Mouse (Mus musculus) T-helper 1 cell (primary cell): ENCODE data around the gene Creb3.
"Not testable (repeated sequence)": the region's sequence is repeated elsewhere in the genome, so short reads cannot be mapped to it uniquely, and the experiment has no call there.

Experiments used
- in situ Hi-C: fragments of 300-600 bp; cut with MboI, MseI; formaldehyde crosslinking; loops from one replicate; pipeline ENCODE4 v1.15.1; 2025; ENCODE audit warnings: high pct_unique_total_duplicates

The Creb3 gene

GRCm38 (mm10) chr4:43561997-43562768, at the start of gene Creb3, which contains the start of gene Tln1:
Gene Creb3 (plus strand): TSS chr4:43562332.
Gene Tln1 (minus strand): TSS chr4:43562691.
- in situ Hi-C loops, result loop anchor here (5.0 kb wide), 1 partner anchor 515 kb away; the partner anchor contains the start of gene Fam214b

- in situ Hi-C loops, result no loop called here
Measured at GRCm38 (mm10) chr4:43512653-43513052, 49.5 kb upstream of the Creb3 start.

GRCm38 (mm10) chr4:43513300-43513699, 48.8 kb upstream of the Creb3 start:
- in situ Hi-C loops, result no loop called here

GRCm38 (mm10) chr4:43513791-43514190, 48.3 kb upstream of the Creb3 start:
- in situ Hi-C loops, result no loop called here

GRCm38 (mm10) chr4:43515764-43516708, 46.1 kb upstream of the Creb3 start:
- in situ Hi-C loops, result no loop called here

- in situ Hi-C loops, result no loop called here
Measured at GRCm38 (mm10) chr4:43519551-43519950, 42.6 kb upstream of the Creb3 start.

- in situ Hi-C loops, result no loop called here
Measured at GRCm38 (mm10) chr4:43519956-43520355, 42.2 kb upstream of the Creb3 start.

- in situ Hi-C loops, result no loop called here
Measured at GRCm38 (mm10) chr4:43527880-43528279, 34.3 kb upstream of the Creb3 start.

- in situ Hi-C loops, result no loop called here
Measured at GRCm38 (mm10) chr4:43528487-43528886, 33.6 kb upstream of the Creb3 start.

GRCm38 (mm10) chr4:43530081-43530501, 32.0 kb upstream of the Creb3 start:
- in situ Hi-C loops, result no loop called here

- in situ Hi-C loops, result no loop called here
Measured at GRCm38 (mm10) chr4:43530581-43530980, 31.6 kb upstream of the Creb3 start.

- in situ Hi-C loops, result no loop called here
Measured at GRCm38 (mm10) chr4:43533270-43533669, 28.9 kb upstream of the Creb3 start.

GRCm38 (mm10) chr4:43535628-43536027, 26.5 kb upstream of the Creb3 start:
- in situ Hi-C loops, result no loop called here

GRCm38 (mm10) chr4:43536031-43536430, 26.1 kb upstream of the Creb3 start:
- in situ Hi-C loops, result no loop called here

GRCm38 (mm10) chr4:43542044-43542443, 20.1 kb upstream of the Creb3 start:
- in situ Hi-C loops, result no loop called here

- in situ Hi-C loops, result no loop called here
Measured at GRCm38 (mm10) chr4:43546375-43547047, 15.6 kb upstream of the Creb3 start.

- in situ Hi-C loops, result no loop called here
Measured at GRCm38 (mm10) chr4:43547160-43547559, 15.0 kb upstream of the Creb3 start.

GRCm38 (mm10) chr4:43549055-43549454, 13.1 kb upstream of the Creb3 start:
- in situ Hi-C loops, result no loop called here

GRCm38 (mm10) chr4:43551854-43552253, 10.3 kb upstream of the Creb3 start:
- in situ Hi-C loops, result not testable (repeated sequence)

GRCm38 (mm10) chr4:43552437-43552836, 9.7 kb upstream of the Creb3 start:
- in situ Hi-C loops, result no loop called here

GRCm38 (mm10) chr4:43553891-43554290, 8.2 kb upstream of the Creb3 start:
- in situ Hi-C loops, result no loop called here

- in situ Hi-C loops, result no loop called here
Measured at GRCm38 (mm10) chr4:43555926-43556325, 6.2 kb upstream of the Creb3 start.
